Mouse (Mus musculus): ENCODE measurements around the gene Ralgds. TPM values are rescaled to one million over a fixed set of nuclear protein-coding genes. Genes with fewer than 3 reads are reported as not detected.

Gene Ralgds
- total and polyA plus RNA-seq, 3 experiments: 4.1 to 11.4 (median 6.6) TPM

DNA sequence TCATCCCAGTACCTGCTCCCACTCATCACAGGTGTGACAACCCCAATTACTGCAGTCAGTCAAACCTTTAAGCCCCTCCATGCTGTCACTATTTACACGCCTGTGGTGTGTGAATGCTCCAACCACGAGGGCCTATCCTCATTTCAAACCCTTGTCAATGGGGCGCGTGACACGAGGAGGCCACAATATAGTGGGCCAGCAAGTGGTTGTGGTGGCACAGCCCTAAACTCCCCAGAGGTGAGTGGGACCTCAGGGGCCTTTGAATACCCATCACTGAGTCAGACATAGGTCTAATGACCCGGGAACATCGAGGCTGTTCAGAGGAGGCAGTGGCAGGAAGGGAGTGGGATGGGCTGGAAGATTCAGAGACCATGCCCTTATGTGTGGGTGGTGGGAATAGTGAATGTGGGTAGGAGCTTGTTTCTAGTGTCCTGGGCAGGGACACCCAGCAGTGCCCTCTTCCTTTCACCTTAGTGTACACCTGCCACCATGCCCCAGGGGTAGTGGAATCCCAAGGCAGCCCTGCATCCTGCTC, 21.0 kb downstream of the Ralgds start:
- no peaks in the 10 kb centered on the region for H3K36me3 ChIP-seq (replicated peaks in 1 of 2; ENCODE audit: control insufficient read depth in 1 of 2, insufficient read depth in 1 of 2, low read length in 1 of 2)
- H3K27me3 ChIP-seq (replicated peaks): peaks cover 4% of the 10 kb centered on the region
- dilution Hi-C loops (cut with MboI; ENCODE audit: extremely low pct_ligation_motif_present, extremely low pct_unique_long_range_greater_than_20kb, low sequenced_read_pairs) (no loop called here), in situ Hi-C loops (cut with MboI; ENCODE audit: low pct_ligation_motif_present, low pct_unique_long_range_greater_than_20kb, low sequenced_read_pairs) (no loop called here)
- peaks cover 43 to 88% of the 10 kb centered on the region in 2 experiments for H3K4me1 ChIP-seq (ENCODE audit: control insufficient read depth in 1 of 2, insufficient read depth in 2 of 2)
- no peak for TF ChIP-seq MEF2A (IDR thresholded peaks at IDR 0.05; ENCODE audit: borderline replicate concordance, low read depth, low read length)
- TF ChIP-seq MAX (IDR thresholded peaks at IDR 0.05; ENCODE audit: low read length): no peak
- no peak for TF ChIP-seq JUND (conservative IDR thresholded peaks at IDR 0.05; ENCODE audit: low read depth, low read length)
- no peak for TF ChIP-seq HCFC1 (IDR thresholded peaks at IDR 0.05; ENCODE audit: low read depth, low read length)
- TF ChIP-seq E2F4 (IDR thresholded peaks at IDR 0.05; ENCODE audit: insufficient replicate concordance, low read depth, low read length): no peak
- no peak for TF ChIP-seq TBP (conservative IDR thresholded peaks at IDR 0.05; ENCODE audit: low read depth, low read length)
- TF ChIP-seq ZMIZ1 (IDR thresholded peaks at IDR 0.05; ENCODE audit: low read depth, low read length): no peak
- TF ChIP-seq NELFE (IDR thresholded peaks at IDR 0.05; ENCODE audit: low read depth, low read length): no peak
- no peak overlapping the region for H3K9ac ChIP-seq (ENCODE audit: insufficient read depth, low read depth)
- H3K4me3 ChIP-seq (replicated peaks in 1 of 3; ENCODE audit: low read depth in 2 of 3, low read length in 2 of 3, poor library complexity in 1 of 3): peak overlapping the region; percentile 32 to 70 (median 55)
- H3K79me2 ChIP-seq (replicated peaks; ENCODE audit: control insufficient read depth, extremely low read depth, insufficient read depth, poor library complexity, severe bottlenecking): no peaks in the 10 kb centered on the region
- H3K9me3 ChIP-seq (replicated peaks; ENCODE audit: low read length): no peaks in the 10 kb centered on the region
- no peak for DNase-seq (ENCODE audit: extremely low read depth)
- peak overlapping the region; percentile 67 for H3K4me2 ChIP-seq (ENCODE audit: insufficient read depth, low read depth, poor library complexity, severe bottlenecking)
- H3K27ac ChIP-seq (ENCODE audit: insufficient read depth, low read depth): no peak overlapping the region

DNA sequence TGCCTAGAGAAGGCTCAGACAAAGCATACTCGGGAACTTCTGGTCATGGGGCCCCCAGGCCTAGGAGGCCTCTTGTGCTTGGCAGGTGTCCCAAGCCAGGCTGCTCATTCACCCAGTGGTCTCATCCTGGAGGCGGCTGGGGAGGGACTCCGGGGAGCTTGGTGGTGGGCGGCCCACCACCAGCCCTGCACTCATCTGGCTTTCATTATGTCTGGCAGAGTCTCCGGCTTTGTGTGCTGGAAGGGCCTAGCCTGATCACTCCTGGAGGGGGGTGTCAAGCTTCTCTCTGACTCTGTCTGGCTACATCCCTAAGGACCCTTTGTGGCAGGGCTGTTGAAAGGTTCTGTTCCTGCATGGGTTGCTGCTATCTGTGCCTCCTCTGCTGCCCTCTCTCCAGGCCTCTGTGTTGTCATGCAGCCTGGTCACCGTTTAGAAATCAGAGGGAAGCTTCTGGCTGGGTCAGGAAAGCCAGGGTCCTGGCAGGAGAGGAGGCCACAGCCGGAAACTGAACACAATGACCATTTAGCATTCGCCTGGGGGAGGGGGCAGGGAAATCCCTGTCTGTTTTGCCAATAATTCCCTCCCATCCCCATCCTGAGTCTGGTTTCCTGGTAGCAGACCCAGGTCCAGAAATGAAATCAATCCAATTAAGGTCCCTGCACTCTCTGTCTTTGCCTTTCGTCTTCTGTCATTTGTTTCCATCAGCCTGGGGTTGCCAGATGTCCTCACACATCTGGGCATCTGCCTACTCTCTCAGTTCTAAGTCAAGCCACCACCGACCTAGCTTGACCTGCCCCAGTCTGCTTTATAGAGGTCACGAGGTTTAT, 21.7 kb downstream of the Ralgds start:
- Histone ChIP-seq H3K36me3 (replicated peaks in 1 of 2; ENCODE audit: control insufficient read depth in 1 of 2, insufficient read depth in 1 of 2, low read length in 1 of 2) (no peaks in the 10 kb centered on the region), H3K4me3 (replicated peaks in 1 of 3; ENCODE audit: low read depth in 2 of 3, low read length in 2 of 3, poor library complexity in 1 of 3) (peak overlapping the region in 1 of 3 experiments; percentile 3), H3K79me2 (replicated peaks; ENCODE audit: control insufficient read depth, extremely low read depth, insufficient read depth, poor library complexity, severe bottlenecking) (no peaks in the 10 kb centered on the region), H3K27ac (ENCODE audit: insufficient read depth, low read depth) (no peak overlapping the region), H3K4me1 (ENCODE audit: control insufficient read depth in 1 of 2, insufficient read depth in 2 of 2) (peaks cover 50 to 89% of the 10 kb centered on the region in 2 experiments), H3K9me3 (replicated peaks; ENCODE audit: low read length) (no peaks in the 10 kb centered on the region), H3K9ac (ENCODE audit: insufficient read depth, low read depth) (no peak overlapping the region), H3K4me2 (ENCODE audit: insufficient read depth, low read depth, poor library complexity, severe bottlenecking) (no peak overlapping the region), H3K27me3 (replicated peaks) (peaks cover 4% of the 10 kb centered on the region)
- in situ Hi-C loops (cut with MboI; ENCODE audit: low pct_ligation_motif_present, low pct_unique_long_range_greater_than_20kb, low sequenced_read_pairs) (no loop called here), dilution Hi-C loops (cut with MboI; ENCODE audit: extremely low pct_ligation_motif_present, extremely low pct_unique_long_range_greater_than_20kb, low sequenced_read_pairs) (no loop called here)
- no peak for TF ChIP-seq ZNF384 (IDR thresholded peaks at IDR 0.05; ENCODE audit: low read depth, low read length)
- TF ChIP-seq SMC3 (IDR thresholded peaks at IDR 0.05; ENCODE audit: low read depth, low read length): no peak
- no peak for TF ChIP-seq POLR2AphosphoS2 (IDR thresholded peaks at IDR 0.05; ENCODE audit: low read depth, low read length)
- TF ChIP-seq NELFE (IDR thresholded peaks at IDR 0.05; ENCODE audit: low read depth, low read length): no peak
- TF ChIP-seq IRF4 (IDR thresholded peaks at IDR 0.05; ENCODE audit: low read depth, low read length): no peak
- no peak for TF ChIP-seq MAFK (IDR thresholded peaks at IDR 0.05; ENCODE audit: insufficient replicate concordance, low read length)
- TF ChIP-seq SIN3A (IDR thresholded peaks at IDR 0.05; ENCODE audit: low read length): no peak
- no peak for TF ChIP-seq UBTF (IDR thresholded peaks at IDR 0.05; ENCODE audit: low read depth, low read length)
- no peak for TF ChIP-seq CTCF (conservative IDR thresholded peaks at IDR 0.05 in 1 of 2, IDR thresholded peaks at IDR 0.05 in 1 of 2; ENCODE audit: low read depth in 2 of 2, low read length in 2 of 2)
- TF ChIP-seq HCFC1 (IDR thresholded peaks at IDR 0.05; ENCODE audit: low read depth, low read length): no peak
- no peak for TF ChIP-seq CHD1 (IDR thresholded peaks at IDR 0.05; ENCODE audit: low read depth, low read length)
- TF ChIP-seq JUND (conservative IDR thresholded peaks at IDR 0.05; ENCODE audit: low read depth, low read length): no peak
- no peak for TF ChIP-seq ZC3H11A (IDR thresholded peaks at IDR 0.05; ENCODE audit: low read depth, low read length)
- no peak for TF ChIP-seq TCF12 (IDR thresholded peaks at IDR 0.05; ENCODE audit: low read depth, low read length)
- TF ChIP-seq CHD2 (IDR thresholded peaks at IDR 0.05; ENCODE audit: low read length): no peak
- TF ChIP-seq RAD21 (IDR thresholded peaks at IDR 0.05; ENCODE audit: low read depth, low read length): no peak
- TF ChIP-seq NRF1 (IDR thresholded peaks at IDR 0.05; ENCODE audit: low read depth, low read length): no peak
- no peak for DNase-seq (ENCODE audit: extremely low read depth)

Measured in CH12.LX (cell line).